Mouse (Mus musculus) intestine, embryonic 14.5 days (tissue): ENCODE data around the gene Gclc. TPM values are rescaled to one million over a fixed set of nuclear protein-coding genes. Genes with fewer than 3 reads are reported as not detected.
A peak's percentile ranks its signal among the peaks of the same experiment; 100 is the strongest.

ENCODE experiments used
- ATAC-seq: fragments of 200-750 bp; cut with Nextera tagmentation; replicated peaks from 2 replicates; pipeline ENCODE4 v1.8.0; 2017; ENCODE audit warnings: low read depth, moderate number of reproducible peaks, moderate TSS enrichment, moderate library complexity; ENCODE audit not compliant: low FRiP score, low TSS enrichment
- DNase-seq: peaks from one replicate; pipeline ENCODE4 v3.0.0-alpha.2; 2018; ENCODE audit warnings: low spot score
- H3K27ac ChIP-seq: fragments of 300-500 bp; sonication (generic); 2 replicates; pipeline ENCODE4 v1.5.1; 2014; ENCODE audit warnings: low read depth, mild to moderate bottlenecking, control low read depth
- H3K27me3 ChIP-seq: fragments of 300-500 bp; sonication (generic); replicated peaks from 2 replicates; pipeline ENCODE4 v1.6.1; 2014; ENCODE audit warnings: low read length, control low read depth; ENCODE audit not compliant: control insufficient read depth, insufficient read depth
- H3K36me3 ChIP-seq: fragments of 300-500 bp; sonication (generic); 2 replicates; pipeline ENCODE4 v1.6.1; 2014; ENCODE audit warnings: low read length, control low read depth; ENCODE audit not compliant: control insufficient read depth, insufficient read depth
- H3K4me1 ChIP-seq: fragments of 300-500 bp; sonication (generic); replicated peaks from 2 replicates; pipeline ENCODE4 v1.6.1; 2014; ENCODE audit warnings: low read length, control low read depth, mixed read lengths; ENCODE audit not compliant: control insufficient read depth, insufficient read depth
- H3K4me2 ChIP-seq: fragments of 300-500 bp; sonication (generic); 2 replicates; pipeline ENCODE4 v1.6.1; 2014; ENCODE audit warnings: low read length
- H3K4me3 ChIP-seq: fragments of 300-500 bp; sonication (generic); 2 replicates; pipeline ENCODE4 v1.5.1; 2014; ENCODE audit warnings: low read depth, low read length, control low read depth, mixed read lengths
- H3K9ac ChIP-seq: fragments of 300-500 bp; sonication (generic); 2 replicates; pipeline ENCODE4 v1.6.1; 2014; ENCODE audit warnings: mild to moderate bottlenecking, low read length
- H3K9me3 ChIP-seq: fragments of 300-500 bp; sonication (generic); 2 replicates; pipeline ENCODE4 v1.6.1; 2016; ENCODE audit warnings: low read length, control low read depth; ENCODE audit not compliant: control insufficient read depth
- WGBS: fragments of 180-500 bp; shearing (Covaris S2); extraction: QIAGEN DNeasy Blood & Tissue Kit; methylation state at CpG from one replicate; pipeline ENCODE4 v1.1.7; 2014; 5-methylcytosine and 5-hydroxymethylcytosine counted together
- polyA plus RNA-seq: library from polyadenylated mRNA; unstranded; fragments of >200 nt; fragmentation: Nextera tagmentation; extraction: Ambion mirVana; gene quantifications from 2 replicates; pipeline ENCODE4 v1.2.1, GENCODE M21; 2014

The Gclc gene
- 15.3 and 16.4 TPM in 2 replicates for polyA plus RNA-seq

- peak within 1 kb of the TSS; percentile 71 for H3K9ac ChIP-seq
- no peaks in the 10 kb centered on the region for H3K9me3 ChIP-seq
- DNase-seq (peak; percentile 91), ATAC-seq (peak; percentile 84)
- peak within 1 kb of the TSS; percentile 78 for H3K4me3 ChIP-seq
- peak within 1 kb of the TSS; percentile 71 for H3K4me2 ChIP-seq
- peak within 1 kb of the TSS; percentile 62; the same call in 1 of the 2 replicates for H3K27ac ChIP-seq
- H3K27me3 ChIP-seq, result no peaks in the 10 kb centered on the region
- WGBS, result 8% methylated on average over 48 of the region's 54 CpGs
- no peaks in the 10 kb centered on the region for H3K36me3 ChIP-seq
- peaks cover 16% of the 10 kb centered on the region for H3K4me1 ChIP-seq
Observed at GRCm38 (mm10) chr9:77753853-77754727, at the start of gene Gclc. Gclc (plus strand) TSS chr9:77754535.

GRCm38 (mm10) chr9:77706515-77706914, 47.8 kb upstream of the Gclc start:
- Histone ChIP-seq H3K9me3 (no peaks in the 10 kb centered on the region), H3K4me1 (no peaks in the 10 kb centered on the region), H3K4me3 (no peak overlapping the region), H3K4me2 (no peak overlapping the region), H3K36me3 (no peaks in the 10 kb centered on the region), H3K27ac (no peak overlapping the region), H3K9ac (no peak overlapping the region), H3K27me3 (no peaks in the 10 kb centered on the region)
- DNase-seq (no peak), ATAC-seq (no peak)
- 85% methylated on average over 6 of the region's 6 CpGs for WGBS

GRCm38 (mm10) chr9:77707433-77708139, 46.7 kb upstream of the Gclc start:
- ATAC-seq (no peak), DNase-seq (no peak)
- Histone ChIP-seq H3K27ac (no peak overlapping the region), H3K4me1 (no peaks in the 10 kb centered on the region), H3K4me2 (no peak overlapping the region), H3K27me3 (no peaks in the 10 kb centered on the region), H3K36me3 (no peaks in the 10 kb centered on the region), H3K9me3 (no peaks in the 10 kb centered on the region), H3K4me3 (no peak overlapping the region), H3K9ac (no peak overlapping the region)
- WGBS, result 62% methylated on average over 9 of the region's 9 CpGs

GRCm38 (mm10) chr9:77708950-77709349, 45.4 kb upstream of the Gclc start:
- H3K4me2 ChIP-seq, result no peak overlapping the region
- no peaks in the 10 kb centered on the region for H3K36me3 ChIP-seq
- H3K9me3 ChIP-seq, result no peaks in the 10 kb centered on the region
- H3K27ac ChIP-seq, result no peak overlapping the region
- H3K4me1 ChIP-seq, result no peaks in the 10 kb centered on the region
- H3K27me3 ChIP-seq, result no peaks in the 10 kb centered on the region
- DNase-seq, result no peak
- H3K4me3 ChIP-seq, result no peak overlapping the region
- 85% methylated on average over 5 of the region's 5 CpGs for WGBS
- ATAC-seq, result no peak
- H3K9ac ChIP-seq, result no peak overlapping the region

- no peak for ATAC-seq
Observed at GRCm38 (mm10) chr9:77711021-77711569, 43.2 kb upstream of the Gclc start.

GRCm38 (mm10) chr9:77712816-77713215, 41.5 kb upstream of the Gclc start:
- H3K4me3 ChIP-seq, result no peak overlapping the region
- no peaks in the 10 kb centered on the region for H3K9me3 ChIP-seq
- H3K27me3 ChIP-seq, result no peaks in the 10 kb centered on the region
- no peak overlapping the region for H3K4me2 ChIP-seq
- WGBS, result 42% methylated on average over 3 of the region's 3 CpGs
- H3K27ac ChIP-seq, result no peak overlapping the region
- ATAC-seq, result no peak
- H3K4me1 ChIP-seq, result no peaks in the 10 kb centered on the region
- no peaks in the 10 kb centered on the region for H3K36me3 ChIP-seq
- no peak for DNase-seq
- H3K9ac ChIP-seq, result no peak overlapping the region

More at GRCm38 (mm10) chr9:77711021-77711569, 43.2 kb upstream of the Gclc start:
- WGBS, result 82% methylated on average over 5 of the region's 5 CpGs
- no peaks in the 10 kb centered on the region for H3K36me3 ChIP-seq
- H3K27me3 ChIP-seq, result no peaks in the 10 kb centered on the region
- H3K4me2 ChIP-seq, result no peak overlapping the region
- H3K4me3 ChIP-seq, result no peak overlapping the region
- DNase-seq, result no peak
- H3K4me1 ChIP-seq, result no peaks in the 10 kb centered on the region
- no peak overlapping the region for H3K27ac ChIP-seq
- H3K9me3 ChIP-seq, result no peaks in the 10 kb centered on the region
- no peak overlapping the region for H3K9ac ChIP-seq

- DNase-seq, result no peak
- no peaks in the 10 kb centered on the region for H3K4me1 ChIP-seq
- no peaks in the 10 kb centered on the region for H3K27me3 ChIP-seq
- no peak overlapping the region for H3K27ac ChIP-seq
- no peaks in the 10 kb centered on the region for H3K9me3 ChIP-seq
- 77% methylated on average over 5 of the region's 5 CpGs for WGBS
- no peak overlapping the region for H3K4me2 ChIP-seq
- H3K36me3 ChIP-seq, result no peaks in the 10 kb centered on the region
- no peak overlapping the region for H3K9ac ChIP-seq
- no peak for ATAC-seq
- no peak overlapping the region for H3K4me3 ChIP-seq
Observed at GRCm38 (mm10) chr9:77713301-77713700, 41.0 kb upstream of the Gclc start.

- Histone ChIP-seq H3K4me2 (no peak overlapping the region), H3K9ac (no peak overlapping the region), H3K4me1 (no peaks in the 10 kb centered on the region), H3K27me3 (no peaks in the 10 kb centered on the region), H3K36me3 (no peaks in the 10 kb centered on the region), H3K27ac (no peak overlapping the region), H3K4me3 (no peak overlapping the region), H3K9me3 (no peaks in the 10 kb centered on the region)
- DNase-seq (no peak), ATAC-seq (no peak)
- WGBS, result 91% methylated on average over 2 of the region's 2 CpGs
Observed at GRCm38 (mm10) chr9:77715262-77715661, 39.1 kb upstream of the Gclc start.
